Mouse (Mus musculus): ENCODE results near the gene Gmeb1.

- no peak for TF ChIP-seq CTCF (IDR thresholded peaks at IDR 0.05; ENCODE audit: low read depth)
- no peak for TF ChIP-seq EP300 (IDR thresholded peaks at IDR 0.05; ENCODE audit: low read depth)
Measured at GRCm38 (mm10) chr4:132254986-132255385, 6.4 kb downstream of the Gmeb1 start.
